Mouse (Mus musculus): ENCODE data around the gene Nt5c3. TPM values are rescaled to one million over a fixed set of nuclear protein-coding genes. Genes with fewer than 3 reads are reported as not detected.

The Nt5c3 gene
- total RNA-seq, 2 experiments from 2014 or later, result 50.8 to 60.3 TPM

GRCm38 (mm10) chr6:56837166-56837565, 86.6 kb downstream of the Nt5c3 start:
- DNase-seq, result no peak

- no peak for DNase-seq
Observed at GRCm38 (mm10) chr6:56835532-56835931, 88.2 kb downstream of the Nt5c3 start.

- no peak for DNase-seq
Observed at GRCm38 (mm10) chr6:56834769-56835168, 89.0 kb downstream of the Nt5c3 start.

GRCm38 (mm10) chr6:56832830-56833229, 90.9 kb downstream of the Nt5c3 start:
- no peak for DNase-seq

- DNase-seq, result no peak
Observed at GRCm38 (mm10) chr6:56832407-56832796, 91.3 kb downstream of the Nt5c3 start.

Other genes with a start within 250 kb of the Nt5c3 start
- 10 to 100 TPM; 29.1 to 33.2 TPM for gene Lsm5, start 219.2 kb downstream of the Nt5c3 start, total RNA-seq (2021)
- gene Avl9, start 209.0 kb downstream of the Nt5c3 start, total RNA-seq (2021), result 1 to 10 TPM; 6.9 to 7.4 TPM
- gene Kbtbd2, start 126.1 kb downstream of the Nt5c3 start, total RNA-seq (2021), result 10 to 100 TPM; 21.9 to 25.8 TPM
- 100 to 1,000 TPM; 120 to 138 TPM for gene Fkbp9, start 91.9 kb downstream of the Nt5c3 start, total RNA-seq (2021)
- under 1 TPM; 0.20 to 0.23 TPM for gene Vmn1r4, start 83 bp upstream of the Nt5c3 start, total RNA-seq (2021)
- gene Vmn1r5, start 46.3 kb upstream of the Nt5c3 start, total RNA-seq (2021), result not detected
- not detected for gene Vmn1r6, start 73.3 kb upstream of the Nt5c3 start, total RNA-seq (2021)
- not detected for gene Vmn1r7, start 101.4 kb upstream of the Nt5c3 start, total RNA-seq (2021)
- not detected for gene Vmn1r8, start 108.4 kb upstream of the Nt5c3 start, total RNA-seq (2021)
- gene Vmn1r9, start 142.9 kb upstream of the Nt5c3 start, total RNA-seq (2021), result not detected
- gene Vmn1r10, start 185.5 kb upstream of the Nt5c3 start, total RNA-seq (2021), result not detected
- not detected for gene Vmn1r11, start 209.5 kb upstream of the Nt5c3 start, total RNA-seq (2021)
- not detected for gene Vmn1r12, start 233.0 kb upstream of the Nt5c3 start, total RNA-seq (2021)

Data from gastrocnemius, postnatal 10 days (tissue).